Comparison of ENCODE assay signal across 32 mouse cellular contexts in genomic region chr10:105416601-105417000, GRCm38 (mm10).
DNase-seq lines count a peak whose midpoint lies in the region; ATAC-seq lines count a peak whose summit lies in the region.
"Had no signal": no experiment of that assay in that cellular context is flagged by ENCODE, and none has a peak within 500 bp of the region (broad histone marks: within the 10 kb centered on the region; RNA-seq: fewer than 3 reads in every experiment).

No protein-coding gene starts in this region.

- H3K27me3 ChIP-seq in hindbrain, embryonic 13.5 days = no peaks in the 10 kb centered on the region
- no peaks in the 10 kb centered on the region for H3K27me3 ChIP-seq in hindbrain, embryonic 10.5 days (ENCODE audit: insufficient read depth, poor library complexity, severe bottlenecking)
- no peaks in the 10 kb centered on the region for H3K27me3 ChIP-seq in liver, embryonic 15.5 days
- H3K27me3 ChIP-seq: embryonic facial prominence, embryonic 15.5 days; heart, embryonic 15.5 days; limb, embryonic 15.5 days; lung, embryonic 15.5 days; neural tube, embryonic 13.5 days had no signal

- 88% methylated on average over 4 of the region's 4 CpGs for WGBS in hindbrain, embryonic 13.5 days
- 87% methylated on average over 4 of the region's 4 CpGs for WGBS in hindbrain, embryonic 10.5 days
- 54% methylated on average over 4 of the region's 4 CpGs for WGBS in liver, embryonic 15.5 days (ENCODE audit: insufficient replicate concordance)

- peaks cover 5% of the 10 kb centered on the region; the same call in 1 of the 2 replicates for H3K4me1 ChIP-seq in hindbrain, embryonic 13.5 days (replicated peaks)
- no peaks in the 10 kb centered on the region for H3K4me1 ChIP-seq in hindbrain, embryonic 10.5 days (replicated peaks)
- peaks cover 46% of the 10 kb centered on the region for H3K4me1 ChIP-seq in liver, embryonic 15.5 days (replicated peaks)
- H3K4me1 ChIP-seq: embryonic facial prominence, embryonic 10.5 days; embryonic facial prominence, embryonic 15.5 days; heart, embryonic 15.5 days; limb, embryonic 10.5 days; limb, embryonic 15.5 days; lung, embryonic 15.5 days; neural tube, embryonic 13.5 days had no signal

- no peaks in the 10 kb centered on the region for H3K9me3 ChIP-seq in hindbrain, embryonic 13.5 days
- no peaks in the 10 kb centered on the region for H3K9me3 ChIP-seq in hindbrain, embryonic 10.5 days
- no peaks in the 10 kb centered on the region for H3K9me3 ChIP-seq in liver, embryonic 15.5 days (replicated peaks)
- H3K9me3 ChIP-seq: embryonic facial prominence, embryonic 10.5 days; embryonic facial prominence, embryonic 15.5 days; heart, embryonic 15.5 days; limb, embryonic 10.5 days; limb, embryonic 15.5 days; lung, embryonic 15.5 days; neural tube, embryonic 13.5 days had no signal

- ATAC-seq in hindbrain, embryonic 13.5 days (ENCODE audit: low FRiP score) = peak; percentile 39; the same call in 1 of the 2 replicates
- peak; percentile 86 for ATAC-seq in liver, embryonic 15.5 days (ENCODE audit: insufficient read depth)
- ATAC-seq: CD4-positive, CD25-positive, alpha-beta regulatory T cell, adult 4 months; forebrain, embryonic 14.5 days had no signal

- DNase-seq in hindbrain, embryonic 10.5 days (ENCODE audit: low spot score) = no peak
- DNase-seq in c-Kit-positive CD71-positive TER-119-positive erythroid progenitor cells, embryonic 14.5 days (ENCODE audit: low spot score) = peak; percentile 24
- peak; percentile 80 for DNase-seq in liver
- DNase-seq in right cerebral cortex, postnatal 25 days = no peak
- no peak for DNase-seq in lung, postnatal 10 days
- DNase-seq: adrenal gland, postnatal 14 days; cerebellum, adult 8-10 months; cerebellum, postnatal 25 days; gastrocnemius, adult 2 months; gastrocnemius, postnatal 36 days; heart, adult 2 months; heart, postnatal 36 days; kidney, adult 2 months; kidney, postnatal 10 days; layer of hippocampus, postnatal 36 days; lung, postnatal 36 days; thymus, adult 2 months; thymus, postnatal 36 days had no signal

- no peak overlapping the region for H3K27ac ChIP-seq in hindbrain, embryonic 13.5 days
- H3K27ac ChIP-seq in hindbrain, embryonic 10.5 days = no peak overlapping the region
- H3K27ac ChIP-seq in liver, embryonic 15.5 days (replicated peaks) = peak overlapping the region; percentile 58
- H3K27ac ChIP-seq: embryonic facial prominence, embryonic 10.5 days; embryonic facial prominence, embryonic 15.5 days; gastrocnemius, adult 2 months; heart, adult 2 months; heart, embryonic 15.5 days; hindbrain, embryonic 14.5 days; limb, embryonic 10.5 days; limb, embryonic 15.5 days; lung, embryonic 15.5 days; neural tube, embryonic 13.5 days had no signal

- H3K4me3 ChIP-seq in hindbrain, embryonic 13.5 days = no peak overlapping the region
- no peak overlapping the region for H3K4me3 ChIP-seq in hindbrain, embryonic 10.5 days
- no peak overlapping the region for H3K4me3 ChIP-seq in liver, embryonic 15.5 days (replicated peaks)
- H3K4me3 ChIP-seq: embryonic facial prominence, embryonic 10.5 days; embryonic facial prominence, embryonic 15.5 days; gastrocnemius, adult 2 months; heart, adult 2 months; heart, embryonic 15.5 days; limb, embryonic 10.5 days; limb, embryonic 15.5 days; lung, embryonic 15.5 days; myocyte; neural tube, embryonic 13.5 days had no signal

- H3K4me2 ChIP-seq in hindbrain, embryonic 13.5 days = no peak overlapping the region
- H3K4me2 ChIP-seq in liver, embryonic 15.5 days = peak overlapping the region; percentile 49
- H3K4me2 ChIP-seq: embryonic facial prominence, embryonic 15.5 days; heart, embryonic 15.5 days; hindbrain, embryonic 14.5 days; limb, embryonic 15.5 days; lung, embryonic 15.5 days; midbrain, embryonic 11.5 days; neural tube, embryonic 13.5 days had no signal

- H3K36me3 ChIP-seq in hindbrain, embryonic 13.5 days = peaks cover 5% of the 10 kb centered on the region
- peaks cover 12% of the 10 kb centered on the region for H3K36me3 ChIP-seq in hindbrain, embryonic 10.5 days
- H3K36me3 ChIP-seq in liver, embryonic 15.5 days (replicated peaks) = no peaks in the 10 kb centered on the region
- H3K36me3 ChIP-seq: embryonic facial prominence, embryonic 15.5 days; heart, embryonic 15.5 days; lung, embryonic 15.5 days had no signal

- no peak overlapping the region for H3K9ac ChIP-seq in hindbrain, embryonic 13.5 days
- no peak overlapping the region for H3K9ac ChIP-seq in liver, embryonic 15.5 days
- H3K9ac ChIP-seq: embryonic facial prominence, embryonic 15.5 days; heart, embryonic 15.5 days; hindbrain, embryonic 14.5 days; limb, embryonic 15.5 days; lung, embryonic 15.5 days; neural tube, embryonic 13.5 days had no signal

Comparison
In these comparisons a context has a peak if more than half of its experiments do, and no peak if none do; other contexts are left out.
1. DNase-seq: peak in c-Kit-positive CD71-positive TER-119-positive erythroid progenitor cells, embryonic 14.5 days (single experiment) and liver (single experiment); none in hindbrain, embryonic 10.5 days (single experiment), right cerebral cortex, postnatal 25 days (single experiment) and lung, postnatal 10 days (single experiment).